Mouse (Mus musculus): ENCODE data around the gene Slc39a11.
A peak's percentile ranks its signal among the peaks of the same experiment; 100 is the strongest.
"Not testable (repeated sequence)": the region's sequence is repeated elsewhere in the genome, so short reads cannot be mapped to it uniquely, and the experiment has no call there.

Gene Slc39a11

DNA sequence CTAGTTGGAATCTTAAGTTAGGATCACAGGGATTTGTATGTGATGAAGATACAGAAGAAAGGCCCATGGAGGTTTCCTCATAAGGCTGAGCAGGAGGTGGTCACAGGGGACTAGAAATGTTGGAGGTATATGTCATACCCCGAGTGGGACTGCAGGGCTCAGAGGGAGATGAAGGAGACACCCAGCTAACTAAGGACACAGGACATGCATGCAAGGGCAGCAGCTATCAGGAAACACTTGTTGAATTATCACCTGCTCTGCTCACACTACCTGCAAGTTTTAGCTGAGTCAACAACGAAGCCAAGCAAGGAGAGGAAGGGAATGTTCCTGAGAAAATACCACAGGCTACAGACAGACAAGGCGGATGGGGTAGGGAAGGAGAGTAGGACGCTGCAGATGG is 17.8 kb upstream of the Slc39a11 start:
- DNase-seq (ENCODE audit: low read depth in 2 of 2, low spot score in 2 of 2), result no peak

DNA sequence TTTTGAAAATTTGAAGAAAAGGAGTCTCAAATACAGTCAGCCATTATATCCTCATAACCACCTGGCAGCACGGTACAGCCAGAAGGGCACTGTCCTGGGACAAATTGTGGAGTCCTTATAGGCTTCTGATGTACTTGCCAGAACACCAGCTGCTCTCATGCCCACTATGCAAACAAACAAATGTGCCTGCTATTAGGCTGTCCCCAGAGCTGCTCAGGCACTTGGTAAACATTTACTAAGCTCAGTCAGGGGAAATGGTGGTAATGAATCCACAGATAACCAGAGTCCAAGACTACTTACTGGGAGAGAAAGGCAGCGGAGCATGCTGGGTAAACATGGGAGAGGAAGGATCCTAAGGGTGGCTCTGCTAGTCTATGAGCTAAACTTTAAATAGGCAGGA is 17.2 kb upstream of the Slc39a11 start:
- no peak for DNase-seq (ENCODE audit: low read depth in 2 of 2, low spot score in 2 of 2)

DNA sequence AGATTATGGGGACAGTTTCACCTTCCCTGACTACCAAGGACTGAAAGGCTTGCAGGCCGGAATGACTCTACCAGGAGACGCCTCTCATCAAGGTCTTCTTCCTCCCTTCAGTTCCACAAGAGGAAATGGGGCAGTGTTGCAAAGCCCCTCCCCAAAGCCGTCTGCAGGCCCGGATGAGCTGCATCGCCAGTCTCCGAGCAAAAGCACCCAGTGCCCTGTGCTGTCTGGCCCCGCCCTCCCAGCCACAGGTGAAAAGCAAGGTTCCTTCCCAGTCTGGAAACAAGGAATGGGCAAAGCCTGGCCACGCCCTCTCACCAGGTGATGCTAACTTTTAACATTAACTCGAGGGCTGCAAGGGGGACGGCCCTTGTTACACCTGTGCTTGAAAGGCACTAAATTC is 16.8 kb upstream of the Slc39a11 start:
- no peak for DNase-seq (ENCODE audit: low read depth in 2 of 2, low spot score in 2 of 2)

DNA sequence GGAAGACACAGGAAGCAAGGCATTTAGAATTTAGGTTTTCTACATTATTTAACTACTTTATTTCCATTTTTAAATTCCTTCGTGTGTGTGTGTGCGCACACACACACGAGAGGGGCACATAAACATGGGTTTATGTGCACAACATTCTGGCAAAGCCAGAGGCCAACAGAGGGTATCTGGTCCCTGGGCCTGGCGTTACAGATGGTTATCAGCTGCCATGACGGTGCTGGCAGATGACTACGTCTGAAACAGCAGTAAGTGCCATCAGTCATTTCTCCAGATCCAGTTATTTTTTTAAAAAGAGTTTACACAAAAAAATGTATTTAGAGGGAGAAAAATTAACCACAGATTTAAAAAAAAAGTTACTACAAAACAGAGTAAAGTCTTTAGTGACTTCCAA is 16.3 kb upstream of the Slc39a11 start:
- no peak for DNase-seq (ENCODE audit: low read depth in 2 of 2, low spot score in 2 of 2)

DNA sequence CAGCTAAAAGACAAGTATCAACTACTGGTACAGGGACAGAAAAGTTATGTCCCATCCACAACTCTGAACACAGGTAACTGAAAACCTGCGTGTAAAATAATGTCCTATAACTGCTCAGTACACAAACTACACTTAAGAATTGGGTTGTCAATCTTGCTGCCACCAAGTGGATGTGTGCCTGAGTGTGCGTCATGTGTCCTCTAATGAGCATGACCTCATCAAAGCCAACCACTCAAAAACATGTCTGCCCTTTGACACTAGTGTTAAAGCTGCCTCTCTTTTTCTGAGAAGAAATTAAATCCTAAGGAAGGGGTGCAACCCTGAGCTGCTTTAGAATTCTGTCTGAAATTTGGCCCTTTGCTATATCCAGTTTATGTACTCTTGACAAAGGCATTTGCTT is 14.4 kb upstream of the Slc39a11 start:
- no peak for DNase-seq (ENCODE audit: low read depth in 2 of 2, low spot score in 2 of 2)

DNA sequence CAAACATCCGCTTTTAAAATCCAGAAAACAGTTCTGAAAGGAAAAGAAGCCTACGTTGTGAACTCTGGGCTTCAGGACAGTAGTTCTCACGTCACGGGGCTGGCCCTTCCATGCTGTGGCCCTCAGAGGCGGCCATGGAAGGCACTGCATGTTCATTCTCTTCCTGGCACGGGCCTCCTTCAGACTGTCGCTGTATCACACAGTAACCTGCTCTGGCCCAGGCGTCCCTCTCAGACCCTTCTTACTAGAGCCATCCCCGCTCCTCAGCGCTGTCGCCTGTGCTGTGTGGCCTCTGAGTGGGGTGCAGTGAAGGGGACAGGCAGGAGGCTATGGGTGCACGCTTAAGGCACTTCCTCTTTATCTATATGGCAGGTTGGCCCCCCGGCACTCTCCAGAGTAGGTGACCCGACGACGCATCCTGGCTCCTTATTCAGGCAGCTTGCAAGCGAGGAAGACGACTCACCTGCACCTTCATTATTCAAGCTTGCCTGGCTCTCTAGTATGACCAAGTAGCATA is 12.0 kb upstream of the Slc39a11 start:
- no peak for DNase-seq (ENCODE audit: low read depth in 2 of 2, low spot score in 2 of 2)

DNA sequence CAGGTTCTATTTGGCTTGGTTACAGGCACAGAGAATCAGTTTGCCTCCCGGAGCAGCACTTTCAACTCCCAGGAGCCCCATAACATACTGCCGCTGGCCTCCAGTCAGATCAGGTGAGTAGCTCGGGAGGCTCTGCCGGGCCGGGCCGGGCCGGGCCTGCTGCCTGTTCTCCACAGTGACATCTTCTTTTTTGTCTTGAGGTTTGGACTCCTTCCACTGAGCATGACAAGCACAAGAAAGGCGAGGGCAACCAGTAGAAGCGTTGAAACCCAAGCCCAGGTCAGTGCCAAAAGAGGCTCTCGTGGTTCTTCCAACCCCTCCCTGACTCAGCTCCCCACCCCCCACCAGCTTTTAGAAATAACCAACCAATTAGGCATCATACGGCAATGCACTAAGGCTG is 11.1 kb upstream of the Slc39a11 start:
- DNase-seq (ENCODE audit: low read depth in 2 of 2, low spot score in 2 of 2), result no peak

DNA sequence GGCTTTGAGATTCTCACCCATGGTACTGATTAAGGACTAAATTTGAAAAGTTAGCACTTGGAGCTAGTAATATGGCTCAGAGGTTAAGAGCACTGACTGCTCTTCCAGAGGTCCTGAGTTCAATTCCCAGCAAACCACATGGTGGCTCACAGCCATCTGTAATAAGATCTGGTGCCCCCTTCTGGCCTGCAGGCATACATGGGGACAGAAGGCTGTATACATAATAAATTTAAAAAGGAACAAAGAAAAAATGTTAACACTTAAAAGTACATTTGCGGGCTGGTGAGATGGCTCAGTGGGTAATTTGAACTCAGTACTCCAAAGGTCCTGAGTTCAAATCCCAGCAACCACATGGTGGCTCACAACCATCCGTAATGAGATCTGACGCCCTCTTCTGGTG is 10.3 kb upstream of the Slc39a11 start:
- DNase-seq (ENCODE audit: low read depth in 2 of 2, low spot score in 2 of 2), result not testable (repeated sequence)

DNA sequence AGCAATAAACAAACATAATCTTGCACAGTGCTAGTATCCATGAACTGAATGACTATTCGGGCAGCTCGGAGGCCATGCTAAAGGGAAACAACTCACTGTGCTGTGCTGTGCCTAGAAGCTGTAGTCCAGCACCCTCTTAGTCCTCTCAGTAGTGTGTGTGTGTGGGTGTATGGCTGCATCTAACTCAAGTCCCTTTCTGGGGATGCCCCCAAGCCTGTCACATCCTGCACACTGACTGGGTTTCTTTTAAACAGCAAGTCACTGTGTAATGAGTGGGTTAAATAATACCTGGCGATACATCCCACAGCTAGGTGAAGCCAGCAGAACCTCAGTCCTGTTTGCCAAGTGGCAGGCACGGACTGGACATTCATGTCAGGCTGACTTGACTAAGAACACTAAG is 8.9 kb upstream of the Slc39a11 start:
- DNase-seq (ENCODE audit: low read depth in 2 of 2, low spot score in 2 of 2), result no peak

DNA sequence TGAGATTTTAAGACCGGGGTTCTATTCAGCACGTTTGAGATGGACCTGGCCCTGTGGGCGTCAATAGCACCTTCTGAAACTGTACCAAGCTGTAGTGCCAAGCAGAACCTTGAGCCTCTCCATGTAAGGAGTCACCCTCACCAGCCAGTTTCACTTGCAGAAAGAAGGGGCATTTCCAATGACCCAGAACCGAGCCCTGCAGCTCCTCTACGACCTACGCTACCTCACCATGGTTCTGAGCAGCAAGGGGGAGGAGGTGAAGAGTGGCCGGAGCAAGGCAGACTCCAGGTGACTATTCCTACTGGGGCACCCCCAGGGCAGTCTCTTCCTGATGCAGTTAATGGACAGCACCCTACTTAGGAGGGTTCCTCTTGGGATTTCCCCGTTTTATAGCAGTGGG is 8.4 kb upstream of the Slc39a11 start:
- DNase-seq (ENCODE audit: low read depth in 2 of 2, low spot score in 2 of 2), result no peak

DNA sequence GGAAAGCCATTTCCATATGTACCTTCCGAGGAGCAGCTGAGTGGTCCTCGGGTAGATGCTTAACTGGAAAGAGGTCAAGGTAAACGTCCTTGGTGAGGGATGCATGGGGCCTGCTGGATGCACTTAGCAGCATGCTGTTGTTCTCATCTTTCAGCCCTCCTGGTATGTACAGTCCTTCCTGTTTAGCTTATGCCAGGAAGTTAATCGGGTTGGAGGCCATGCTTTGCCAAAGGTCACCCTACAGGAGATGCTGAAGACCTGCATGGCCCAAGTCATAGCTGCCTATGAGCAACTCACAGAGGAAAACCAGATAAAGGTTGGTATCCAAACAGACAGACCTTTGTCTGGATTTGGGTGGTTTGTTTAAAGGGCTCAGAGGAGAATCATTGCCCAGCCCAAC is 7.3 kb upstream of the Slc39a11 start:
- no peak for DNase-seq (ENCODE audit: low read depth in 2 of 2, low spot score in 2 of 2)

DNA sequence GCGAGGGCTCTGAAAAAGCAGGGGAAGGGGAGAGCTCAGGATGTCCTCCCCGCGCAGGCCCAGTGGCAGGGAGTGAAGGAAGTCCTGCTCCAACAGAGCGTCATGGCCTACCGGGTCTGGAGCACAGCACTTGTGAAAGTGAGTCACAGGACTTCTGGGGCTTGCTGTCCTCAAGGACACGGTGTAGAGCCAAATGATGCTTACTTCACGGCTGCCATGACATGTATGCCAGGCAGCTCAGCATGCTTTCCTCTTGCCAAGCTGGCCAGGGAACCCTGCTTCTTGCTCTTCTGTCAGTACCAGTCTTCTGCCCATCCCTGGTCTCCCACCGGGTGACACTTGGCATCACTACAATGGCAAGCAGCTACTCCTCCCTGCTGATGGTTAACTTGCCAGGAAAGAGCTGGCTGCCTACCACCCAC is 6.6 kb upstream of the Slc39a11 start:
- no peak for DNase-seq (ENCODE audit: low read depth in 2 of 2, low spot score in 2 of 2)

DNA sequence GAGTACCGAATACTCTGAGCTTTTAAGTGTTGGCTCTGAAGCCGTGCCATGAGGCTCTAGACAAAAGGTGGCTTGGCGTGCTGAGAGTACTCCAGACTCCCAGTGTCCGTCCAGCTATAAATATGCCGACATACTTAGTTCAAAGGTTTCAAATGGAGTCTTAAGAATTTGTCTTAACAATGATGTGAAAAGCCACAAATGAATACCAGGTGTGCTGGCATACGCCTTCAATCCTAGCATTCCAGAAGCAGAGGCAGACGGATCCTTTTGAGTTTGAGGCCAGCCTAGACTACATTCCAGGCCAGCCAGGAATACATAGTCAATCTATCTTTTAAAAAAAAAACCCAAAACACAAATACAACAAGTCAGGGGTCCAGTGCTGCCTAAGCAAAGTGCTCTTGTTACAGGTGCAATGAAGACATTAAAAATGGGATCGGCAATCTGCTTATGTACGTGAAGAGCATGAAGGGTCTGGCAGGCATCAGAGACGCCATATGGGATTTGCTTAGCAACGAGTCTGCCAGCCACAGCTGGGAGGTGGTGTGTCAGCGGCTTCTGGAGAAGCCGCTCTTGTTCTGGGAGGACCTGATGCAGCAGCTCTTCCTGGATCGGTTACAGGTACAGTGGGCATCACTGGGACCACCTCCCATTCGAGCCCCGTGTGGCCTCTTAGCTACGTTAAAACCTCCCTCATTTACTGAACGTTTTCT is 4.8 kb upstream of the Slc39a11 start:
- no peak for DNase-seq (ENCODE audit: low read depth in 2 of 2, low spot score in 2 of 2)

DNA sequence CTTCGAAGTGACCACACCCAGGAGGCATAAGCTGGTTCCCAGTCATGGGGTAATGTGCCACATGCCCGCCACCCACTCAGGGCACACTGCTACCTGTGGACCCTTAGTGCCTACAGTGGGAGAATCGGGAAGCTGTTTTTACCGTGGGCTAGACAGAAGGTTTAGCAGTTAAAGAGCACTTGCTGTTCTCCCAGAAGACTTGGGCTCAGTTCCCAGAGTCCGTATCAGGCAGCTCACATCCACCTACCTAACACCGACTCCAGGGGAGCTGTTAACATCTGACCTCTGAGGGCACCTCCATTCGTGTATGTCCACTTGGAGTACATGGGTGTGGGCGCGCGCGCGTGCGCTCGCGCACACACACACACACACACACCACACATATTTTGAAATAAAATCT is 4.2 kb upstream of the Slc39a11 start:
- DNase-seq (ENCODE audit: low read depth in 2 of 2, low spot score in 2 of 2), result no peak

DNA sequence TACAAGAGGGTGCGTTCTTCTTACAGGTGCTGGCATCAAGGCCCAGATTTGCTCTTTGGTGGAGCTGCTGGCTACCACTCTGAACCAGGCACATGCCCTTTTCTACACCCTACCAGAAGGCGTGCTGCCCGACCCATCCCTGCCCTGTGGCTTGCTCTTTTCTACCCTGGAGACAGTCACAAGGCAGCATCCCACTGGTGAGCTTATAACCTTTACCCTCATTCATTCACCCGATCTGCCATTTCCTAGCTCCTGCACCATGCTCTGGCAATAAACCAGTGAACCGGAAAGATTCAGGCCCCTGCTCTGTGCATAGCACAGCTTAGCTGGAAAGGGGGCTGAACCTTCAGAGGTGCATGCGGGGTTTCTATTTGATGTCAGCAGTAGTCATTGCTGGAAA is 2.6 kb upstream of the Slc39a11 start:
- DNase-seq (ENCODE audit: low read depth in 2 of 2, low spot score in 2 of 2), result no peak

DNA sequence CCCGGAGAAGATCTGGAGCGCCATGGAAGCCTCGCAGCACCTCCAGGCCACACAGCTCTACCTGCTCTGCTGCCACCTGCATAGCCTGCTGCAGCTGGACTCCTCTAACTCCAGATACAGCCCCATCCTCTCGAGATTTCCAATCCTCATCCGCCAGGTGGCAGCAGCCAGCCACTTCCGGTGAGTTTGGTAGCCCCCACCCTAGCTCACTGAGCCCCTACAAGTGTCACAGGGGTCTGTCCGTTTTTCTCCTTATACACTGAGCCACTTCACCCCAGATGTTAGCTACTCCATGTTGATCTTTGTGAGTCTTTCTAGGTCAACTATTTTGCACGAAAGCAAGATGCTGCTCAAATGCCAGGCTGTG is 2.0 kb upstream of the Slc39a11 start:
- DNase-seq (ENCODE audit: low read depth in 2 of 2, low spot score in 2 of 2), result peak in 1 of 2 experiments; percentile 11

DNA sequence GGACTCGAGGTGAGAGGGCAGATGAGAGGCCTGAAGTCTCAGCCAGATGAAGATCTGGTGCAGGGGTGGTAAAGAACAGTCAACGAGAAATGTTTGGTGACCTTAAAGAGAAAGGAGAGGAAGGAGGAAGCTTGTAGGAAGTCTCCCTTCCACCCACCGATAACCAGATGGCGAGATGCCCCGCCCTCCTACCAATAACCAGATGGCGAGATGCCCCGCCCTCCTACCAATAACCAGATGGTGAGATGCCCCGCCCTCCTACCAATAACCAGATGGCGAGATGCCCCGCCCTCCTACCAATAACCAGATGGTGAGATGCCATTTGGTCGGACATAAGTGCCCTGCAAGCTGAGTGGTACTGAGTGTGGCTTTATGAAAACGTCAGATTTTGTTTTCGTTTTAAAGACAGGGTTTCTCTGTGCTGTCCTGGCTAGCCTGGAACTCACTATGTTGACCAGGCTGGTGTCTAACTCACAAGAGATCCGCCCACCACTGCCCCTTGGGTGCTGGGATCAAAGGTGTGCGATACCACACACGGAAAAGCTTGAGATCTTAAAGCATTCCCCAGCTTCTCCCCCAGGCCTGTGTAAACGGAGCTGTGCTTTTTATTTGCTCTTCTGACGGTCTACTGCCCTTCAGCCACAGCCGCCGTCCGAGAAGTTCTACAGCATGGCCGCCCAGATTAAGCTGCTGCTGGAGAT is 1.5 kb upstream of the Slc39a11 start:
- no peak for DNase-seq (ENCODE audit: low read depth in 2 of 2, low spot score in 2 of 2)

DNA sequence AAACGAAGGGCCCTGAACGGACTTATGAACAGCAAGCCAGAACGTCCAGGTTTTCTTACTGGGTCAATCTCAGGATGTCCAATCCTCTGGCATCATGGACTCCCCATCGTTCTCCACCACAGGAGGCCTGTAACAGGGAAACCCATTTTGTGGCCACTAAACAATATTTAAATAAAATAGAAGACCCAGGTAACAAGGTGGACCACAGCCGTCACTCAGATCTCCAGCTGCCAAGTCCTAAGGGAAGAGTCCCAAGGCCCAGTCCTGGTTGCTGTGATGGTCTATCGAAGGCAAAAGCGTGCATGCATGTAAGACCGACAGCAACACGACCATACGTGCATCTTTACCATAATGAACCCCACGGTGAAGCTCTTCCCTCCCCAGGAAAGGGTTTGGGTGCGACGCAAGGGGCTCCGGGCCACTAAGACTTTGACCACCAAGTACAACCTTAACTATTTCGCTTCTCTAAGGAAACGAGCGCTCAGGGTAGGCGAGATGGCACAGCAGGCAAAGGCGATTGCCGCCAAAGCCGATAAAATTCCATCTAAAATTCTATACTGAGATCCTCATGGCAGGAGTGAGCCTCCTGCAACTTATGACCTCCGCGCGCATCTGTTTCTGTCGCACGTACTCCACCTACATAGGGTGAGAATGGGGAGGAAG is 1.1 kb downstream of the Slc39a11 start, which contains the start of gene Cog1:
Gene Cog1, plus strand, starts transcription at position 480 of the 663 bp plus-strand sequence.
- DNase-seq (ENCODE audit: low read depth in 2 of 2, low spot score in 2 of 2), result no peak

DNA sequence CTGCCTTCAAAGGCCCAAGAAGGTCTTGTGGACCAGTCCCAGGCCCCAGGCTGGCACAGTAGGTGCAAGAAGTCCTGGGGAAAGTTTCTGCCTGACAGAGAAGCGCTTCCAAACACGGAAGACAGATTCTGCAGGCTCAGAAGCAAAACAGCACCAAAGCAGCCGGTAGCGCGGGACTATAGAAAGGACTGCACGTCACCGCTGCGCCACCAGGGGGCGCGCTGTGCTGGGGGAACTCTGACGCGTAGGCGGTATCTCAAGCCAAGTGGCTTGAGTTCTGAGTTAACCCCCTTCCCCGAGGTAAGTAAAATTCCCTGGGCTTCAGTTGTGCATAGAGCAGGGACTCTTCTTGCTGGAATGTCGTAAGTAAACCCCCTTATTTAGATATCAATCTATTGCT is 1.7 kb downstream of the Slc39a11 start:
- peak; percentile 78 to 85 for DNase-seq (ENCODE audit: low read depth in 2 of 2, low spot score in 2 of 2)

DNA sequence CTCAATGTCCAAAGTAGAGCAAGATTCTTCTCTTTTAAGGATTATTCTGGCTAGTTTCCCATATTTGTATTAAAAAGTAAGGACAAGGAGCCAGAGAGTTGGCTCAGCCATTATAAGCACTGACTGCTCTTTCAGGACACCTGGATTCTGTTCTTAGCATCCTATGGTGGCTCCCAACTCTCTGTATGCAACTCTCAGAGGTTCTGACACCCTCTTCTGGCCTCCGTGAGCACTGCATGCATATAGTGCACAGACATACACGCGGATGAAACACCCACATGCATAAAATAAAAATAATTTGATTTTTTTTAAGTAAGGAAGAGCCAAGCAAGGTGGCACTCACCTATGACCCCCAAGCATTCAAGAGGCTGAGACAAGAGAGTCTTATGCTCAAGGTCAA is 4.7 kb downstream of the Slc39a11 start:
- no peak for DNase-seq (ENCODE audit: low read depth in 2 of 2, low spot score in 2 of 2)

DNA sequence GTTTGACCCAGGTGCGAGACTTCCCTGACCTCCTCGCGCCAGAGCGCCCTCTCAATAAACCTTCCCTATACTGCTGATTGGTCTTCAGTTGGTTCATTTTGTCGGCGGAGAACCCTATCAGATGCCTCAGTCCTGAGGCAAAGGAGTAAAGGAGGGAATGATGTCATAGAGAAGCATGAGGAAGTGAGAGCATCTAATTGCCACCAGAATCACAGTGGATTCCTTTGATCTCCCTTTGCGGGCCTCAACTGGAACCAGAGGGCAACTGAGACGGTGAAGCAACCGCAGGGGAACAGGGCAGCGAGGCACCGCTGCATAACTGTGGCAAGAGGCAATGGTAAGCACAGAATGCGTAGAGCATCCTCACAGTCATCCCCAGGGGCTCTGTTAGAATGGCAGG is 11.2 kb downstream of the Slc39a11 start:
- no peak for DNase-seq (ENCODE audit: low read depth in 2 of 2, low spot score in 2 of 2)

DNA sequence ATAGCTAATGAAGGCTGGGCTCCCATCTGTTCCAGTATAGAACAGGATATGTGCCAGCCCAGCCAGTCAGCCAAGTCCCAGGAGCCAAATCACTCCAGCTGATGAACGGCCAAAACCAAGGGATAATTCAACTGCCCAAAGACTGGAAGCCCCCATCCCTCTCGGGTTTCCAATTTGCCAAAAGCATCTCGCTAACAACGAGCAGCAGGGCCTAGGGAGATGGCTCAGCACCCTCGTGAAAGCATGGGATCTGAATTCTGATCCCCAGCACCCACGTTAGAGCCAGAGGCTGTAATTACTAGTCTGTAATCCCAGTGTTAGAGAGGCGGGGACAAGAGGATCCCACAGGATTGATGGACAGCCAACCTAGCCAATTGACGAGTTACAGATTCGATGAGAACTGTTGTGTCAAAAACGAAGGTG is 15.2 kb downstream of the Slc39a11 start:
- no peak for DNase-seq (ENCODE audit: low read depth in 2 of 2, low spot score in 2 of 2)
